Mouse (Mus musculus) T-helper 17 cell (primary cell): ENCODE results near the gene Vgll4.

Source experiments
- in situ Hi-C, 2 experiments: fragments of 300-600 bp; cut with MboI, MseI; formaldehyde crosslinking; loops; 1 replicate in 1 of 2; 2 replicates in 1 of 2; pipeline ENCODE4 v1.15.1; 2025; ENCODE audit warnings: high pct_unique_total_duplicates in 2 of 2

Gene Vgll4

DNA sequence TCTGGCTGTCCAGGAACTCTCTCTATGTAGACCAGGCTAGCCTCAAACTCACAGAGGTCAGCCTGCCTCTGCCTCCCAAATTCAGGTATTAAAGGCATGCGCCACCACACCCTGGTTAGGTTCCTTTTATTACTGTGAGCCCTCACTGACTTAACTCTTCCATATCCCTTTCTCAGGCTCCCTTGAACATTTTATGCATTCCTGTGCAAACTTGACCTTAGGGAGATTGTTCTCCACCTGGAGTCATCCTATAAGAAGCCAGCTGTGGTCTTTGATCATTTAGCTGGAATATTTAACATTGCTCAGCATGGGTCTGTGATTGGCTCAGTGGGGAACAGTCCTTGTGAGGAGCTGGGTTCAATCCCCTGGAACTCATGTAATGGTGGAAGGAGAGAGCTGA, 4.5 kb upstream of the Vgll4 start:
- in situ Hi-C loops, result loop anchor here in 1 of 2 experiments (25.0 kb wide), 1 partner anchor 887 kb away; no protein-coding TSS in a partner anchor

DNA sequence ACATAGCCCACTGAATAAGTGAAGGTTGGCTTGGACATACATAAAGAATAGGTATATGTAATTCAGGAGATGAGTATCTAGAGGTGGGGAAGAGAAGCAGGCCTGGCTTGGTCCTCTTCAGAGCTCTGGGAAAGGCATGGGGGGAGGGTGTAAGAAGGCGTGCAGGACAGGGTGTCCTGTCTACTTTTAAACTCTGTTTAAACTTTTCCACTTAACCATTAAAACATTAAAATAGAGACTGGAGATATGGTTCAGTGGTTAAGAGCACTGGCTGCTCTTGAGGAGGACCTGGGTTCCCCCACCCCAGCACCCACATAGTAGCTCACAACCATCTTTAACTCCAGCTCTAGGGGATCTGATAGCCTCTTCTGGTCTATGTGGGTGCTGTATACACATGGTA, 3.2 kb upstream of the Vgll4 start:
- in situ Hi-C loops, result loop anchor here in 1 of 2 experiments (25.0 kb wide), 1 partner anchor 886 kb away; no protein-coding TSS in a partner anchor

DNA sequence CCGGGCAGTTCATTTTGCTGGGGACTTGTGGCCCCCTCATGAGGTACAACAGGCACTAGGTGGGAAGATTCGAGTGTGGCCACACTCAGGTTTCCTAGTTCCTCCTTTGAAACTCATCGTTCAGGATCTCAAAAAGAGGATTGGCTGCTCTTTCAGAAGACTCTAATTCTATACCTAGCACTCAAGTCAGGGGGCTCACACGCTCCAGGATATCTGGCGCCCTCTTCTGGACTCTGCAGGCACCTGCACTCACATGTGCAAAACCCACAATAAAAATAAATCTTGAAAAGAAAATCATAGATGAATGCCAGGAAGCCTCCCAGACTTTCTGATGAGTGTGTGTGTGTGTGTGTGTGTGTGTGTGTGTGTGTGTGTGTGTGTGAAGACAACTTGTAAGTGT, 1.1 kb upstream of the Vgll4 start:
- in situ Hi-C loops, result loop anchor here in 1 of 2 experiments (25.0 kb wide), 1 partner anchor 884 kb away; no protein-coding TSS in a partner anchor

DNA sequence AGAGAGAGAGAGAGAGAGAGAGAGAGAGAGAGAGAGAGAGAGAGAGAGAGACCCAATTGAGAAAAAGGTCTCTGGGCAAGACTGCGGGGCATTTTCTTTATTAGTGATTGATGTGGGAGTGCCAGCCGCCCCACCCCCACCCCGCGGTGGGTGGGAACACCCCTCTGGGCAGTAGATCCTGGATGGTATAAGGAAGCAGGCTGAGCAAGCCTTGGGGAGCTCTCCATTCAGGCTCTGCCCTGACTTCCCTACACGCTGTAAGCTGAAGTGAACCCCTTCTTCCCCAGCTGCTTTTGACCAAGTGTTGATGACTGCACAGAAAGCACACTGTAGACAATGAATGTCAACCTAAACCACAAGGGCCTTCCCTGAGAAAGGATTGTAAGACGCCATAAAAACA, 592 bp upstream of the Vgll4 start:
- in situ Hi-C loops, result loop anchor here in 1 of 2 experiments (25.0 kb wide), 1 partner anchor 883 kb away; no protein-coding TSS in a partner anchor

DNA sequence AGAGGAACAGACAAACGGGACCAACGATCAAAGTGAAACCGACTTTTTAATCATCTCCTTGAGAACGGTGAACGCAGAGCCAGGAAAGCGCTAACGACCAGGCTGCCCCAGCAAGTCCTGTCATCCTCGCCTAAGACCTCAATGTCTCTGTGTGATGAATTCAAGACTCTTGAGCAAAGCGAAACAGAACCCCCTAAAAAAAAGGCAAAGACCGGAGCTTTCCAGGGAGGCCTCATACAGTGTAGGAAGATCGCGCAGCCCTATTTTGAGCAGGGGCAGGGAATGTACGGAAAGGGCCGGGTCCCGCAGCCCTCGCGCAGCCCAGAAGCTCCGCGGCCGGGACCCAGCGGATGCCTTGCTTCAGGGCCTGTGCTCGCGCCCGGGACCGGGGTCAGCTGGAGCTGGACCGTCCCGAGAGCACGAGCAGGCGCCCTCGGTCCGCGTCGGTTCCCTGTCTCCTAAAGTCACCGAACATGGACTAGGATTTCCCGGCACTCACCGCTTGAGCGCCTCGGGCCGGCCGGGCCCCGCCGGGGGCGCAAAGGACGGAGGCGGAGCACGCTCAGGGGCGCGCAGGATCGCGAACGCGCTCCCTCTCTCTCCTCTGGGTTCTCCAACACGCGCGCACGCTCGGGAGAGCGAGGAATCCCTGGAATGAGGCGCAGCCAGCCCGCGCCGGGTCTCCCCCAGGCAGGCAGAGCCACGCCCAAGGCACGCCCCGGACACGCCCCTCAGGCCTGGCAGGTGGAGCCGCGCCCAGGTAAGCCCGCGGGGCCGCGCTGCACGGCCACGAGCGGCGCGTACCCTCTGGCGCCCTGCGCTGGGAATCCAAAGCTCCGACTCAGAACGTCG, 1.2 kb downstream of the Vgll4 start:
- in situ Hi-C loops, result loop anchor here in 1 of 2 experiments (25.0 kb wide), 1 partner anchor 881 kb away; no protein-coding TSS in a partner anchor

DNA sequence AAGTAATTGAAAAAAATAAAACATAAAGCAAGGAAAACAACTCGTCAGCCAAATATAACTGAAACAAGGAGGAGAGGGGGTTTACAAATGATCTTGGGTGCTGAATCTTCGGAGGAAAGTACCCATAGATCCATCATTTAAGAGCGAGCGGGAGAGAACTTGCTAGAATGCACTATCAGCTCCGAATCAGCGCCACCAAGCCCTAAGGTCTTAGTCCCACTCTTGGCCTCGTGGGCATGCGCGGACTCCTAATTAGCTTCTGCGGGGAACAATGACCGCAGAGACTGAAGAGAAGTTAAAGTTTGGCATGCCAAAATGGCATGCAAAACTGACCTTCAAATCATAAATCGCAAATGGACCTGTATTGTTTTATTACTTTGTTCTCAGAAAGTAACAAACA, 2.2 kb downstream of the Vgll4 start:
- in situ Hi-C loops, result loop anchor here in 1 of 2 experiments (25.0 kb wide), 1 partner anchor 880 kb away; no protein-coding TSS in a partner anchor

DNA sequence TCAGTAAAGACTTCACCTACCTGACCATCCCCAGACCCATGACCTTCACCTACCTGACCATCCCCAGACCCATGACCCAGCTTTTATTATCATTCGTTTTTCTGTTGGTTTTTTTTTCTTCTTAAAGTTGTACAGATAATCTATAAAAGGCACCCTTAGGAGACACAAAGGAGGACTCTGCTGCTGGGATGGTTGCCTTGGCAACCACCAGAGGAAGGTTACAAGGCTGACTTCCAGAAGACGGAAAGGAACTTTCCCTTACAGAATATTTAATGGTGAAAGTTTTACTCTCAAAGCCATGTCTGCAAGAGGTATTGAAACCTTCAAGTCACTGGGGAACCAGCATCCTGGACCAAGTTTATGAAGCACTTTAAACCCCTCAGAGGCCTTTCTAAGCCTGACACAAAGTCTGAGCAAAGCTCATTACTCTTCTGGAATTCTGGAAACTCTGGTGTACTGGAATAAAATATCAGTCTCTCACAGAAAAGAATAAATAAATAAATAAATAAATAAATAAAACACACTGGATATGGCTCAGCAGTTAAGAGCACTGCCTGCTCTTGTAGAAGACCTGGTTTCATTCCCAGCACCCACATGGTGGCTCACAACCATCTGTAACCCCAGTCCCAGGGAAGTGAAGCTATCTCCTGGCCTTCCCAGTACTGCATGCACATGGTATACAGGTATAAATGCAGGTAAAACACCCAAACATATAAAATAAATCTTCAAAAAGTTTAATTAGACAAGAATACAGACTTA, 3.2 kb downstream of the Vgll4 start:
- in situ Hi-C loops, result loop anchor here in 1 of 2 experiments (25.0 kb wide), 1 partner anchor 879 kb away; no protein-coding TSS in a partner anchor

DNA sequence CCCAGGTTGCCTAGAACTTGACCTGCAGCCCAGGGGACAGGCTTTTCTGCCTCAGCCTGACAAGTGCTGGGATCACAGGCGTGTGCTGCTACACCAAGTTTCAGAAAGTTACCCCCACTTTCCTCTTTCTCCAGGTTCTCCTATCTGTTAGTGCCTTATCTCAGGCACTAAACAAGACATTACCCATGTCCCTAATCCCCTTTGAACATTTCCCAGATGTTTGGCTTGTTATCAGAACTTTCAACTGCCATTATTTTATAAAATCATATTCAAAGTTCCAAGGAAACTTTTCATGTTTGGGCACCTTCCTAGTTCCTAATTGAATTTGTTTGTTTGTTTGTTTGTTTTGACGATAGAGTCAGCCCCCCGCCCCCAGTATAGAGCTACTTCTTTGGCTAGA, 4.0 kb downstream of the Vgll4 start:
- in situ Hi-C loops, result loop anchor here in 1 of 2 experiments (25.0 kb wide), 1 partner anchor 879 kb away; no protein-coding TSS in a partner anchor

DNA sequence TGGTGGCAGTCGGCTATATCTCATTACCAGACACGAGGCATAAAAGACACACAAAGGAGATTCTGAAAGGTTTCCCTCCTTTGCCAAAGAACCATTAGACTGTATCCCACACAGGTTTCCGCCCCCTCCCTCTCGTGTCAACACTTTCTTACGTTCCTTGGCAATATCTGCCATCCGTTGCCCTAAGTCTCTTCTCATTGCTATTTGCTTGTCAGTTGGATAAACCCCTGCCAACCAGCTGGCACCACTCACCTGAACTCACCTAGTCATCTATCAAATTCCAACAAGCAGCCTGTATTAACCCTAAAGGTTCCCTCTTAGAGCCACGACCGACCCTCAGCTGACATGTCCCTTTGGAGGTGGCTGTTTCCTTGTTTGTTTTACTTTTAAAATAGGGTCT, 4.4 kb downstream of the Vgll4 start:
- in situ Hi-C loops, result loop anchor here in 1 of 2 experiments (25.0 kb wide), 1 partner anchor 878 kb away; no protein-coding TSS in a partner anchor

DNA sequence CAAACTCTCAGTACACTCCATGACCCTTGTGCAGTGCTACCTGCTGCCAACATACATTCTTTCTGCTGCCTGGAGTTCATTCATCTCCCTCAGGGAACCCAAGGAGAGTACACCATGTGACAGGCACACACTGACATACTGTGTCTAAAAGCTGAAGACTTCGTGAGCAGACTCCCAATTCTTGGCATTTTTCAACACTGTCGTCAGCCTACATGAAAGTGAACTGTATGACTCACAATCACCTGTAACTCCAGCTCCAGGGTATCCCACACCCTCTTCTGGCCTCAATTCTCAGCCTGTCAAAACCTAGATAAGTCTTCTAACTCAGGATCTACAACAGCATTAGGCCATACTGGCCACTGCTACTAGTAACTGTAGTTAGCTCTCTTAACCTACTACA, 5.6 kb downstream of the Vgll4 start:
- in situ Hi-C loops, result loop anchor here in 1 of 2 experiments (25.0 kb wide), 1 partner anchor 877 kb away; no protein-coding TSS in a partner anchor

DNA sequence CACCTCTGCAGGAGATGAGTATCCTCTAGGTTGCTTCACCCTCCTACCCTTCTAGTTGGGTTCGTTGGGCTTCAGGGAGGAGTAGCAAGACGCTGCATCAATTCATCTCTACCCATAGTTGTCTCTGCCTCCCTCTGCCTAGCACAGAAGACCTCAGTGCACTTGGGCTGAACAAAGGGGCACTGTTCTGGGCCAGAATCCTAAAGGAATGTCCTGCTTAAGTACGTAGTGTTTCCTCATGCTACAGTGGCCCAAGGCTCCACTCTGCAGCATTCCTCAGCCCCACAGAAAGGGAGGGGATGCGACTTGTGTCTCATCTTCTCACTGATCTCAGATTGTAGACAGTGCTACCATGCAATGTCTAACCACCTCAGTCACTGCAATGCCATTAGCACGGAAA, 6.2 kb downstream of the Vgll4 start:
- in situ Hi-C loops, result loop anchor here in 1 of 2 experiments (25.0 kb wide), 1 partner anchor 876 kb away; no protein-coding TSS in a partner anchor

DNA sequence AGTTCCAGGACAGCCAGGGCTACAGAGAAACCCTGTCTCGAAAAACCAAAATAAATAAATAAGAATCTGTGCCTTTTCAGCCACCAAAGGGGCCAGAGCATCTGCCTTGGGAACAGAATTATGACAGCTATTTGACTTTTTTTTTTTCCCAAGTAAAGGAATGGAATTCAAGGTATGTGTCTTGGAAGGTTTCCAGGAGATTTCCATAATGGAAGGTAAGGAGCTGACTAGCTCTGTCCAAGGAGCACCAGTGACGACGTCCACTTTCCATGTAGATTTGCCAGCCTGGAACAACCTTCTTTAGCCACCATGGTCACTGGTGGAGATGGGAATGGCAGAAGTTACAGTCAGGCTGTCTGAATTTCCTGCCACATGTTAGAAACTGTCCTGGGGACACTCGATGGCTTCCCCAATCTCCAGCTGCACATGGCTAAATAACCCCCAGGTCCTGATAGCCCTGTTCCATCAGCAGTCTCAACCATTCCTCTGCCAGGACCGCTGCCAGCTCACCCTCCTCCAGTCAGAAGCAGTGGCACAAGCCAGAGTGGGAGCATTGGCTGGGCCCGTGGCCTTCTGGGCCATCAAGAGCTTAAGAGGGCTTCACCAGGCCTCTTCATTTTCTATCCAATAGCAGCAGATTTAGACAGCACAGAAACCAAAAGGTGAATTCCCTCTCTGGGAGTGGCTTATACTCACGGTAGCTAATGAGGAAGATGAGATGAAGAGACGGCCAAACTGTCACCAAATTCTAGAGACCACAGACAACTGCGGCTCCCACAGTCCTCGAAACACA, 8.3 kb downstream of the Vgll4 start:
- in situ Hi-C loops, result loop anchor here in 1 of 2 experiments (25.0 kb wide), 1 partner anchor 874 kb away; no protein-coding TSS in a partner anchor

DNA sequence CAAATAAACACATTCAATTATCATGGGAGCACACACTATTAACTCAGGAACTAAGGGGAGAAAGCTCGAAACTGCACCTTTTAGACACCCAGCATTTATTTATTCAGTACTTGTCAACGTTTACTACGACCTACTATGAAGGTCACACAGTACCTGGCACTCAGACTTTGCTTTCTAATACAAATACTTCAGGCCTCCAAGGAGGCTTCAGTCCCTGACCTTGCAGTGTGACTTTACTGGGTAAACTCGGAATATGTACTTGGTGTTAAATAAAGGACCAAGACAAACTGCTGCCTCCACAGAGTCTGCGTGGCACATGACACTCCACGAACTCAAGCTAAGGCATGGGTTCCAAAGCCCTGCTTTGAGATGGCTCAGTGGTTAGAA, 10.8 kb downstream of the Vgll4 start:
- in situ Hi-C loops, result loop anchor here in 1 of 2 experiments (25.0 kb wide), 1 partner anchor 872 kb away; no protein-coding TSS in a partner anchor

DNA sequence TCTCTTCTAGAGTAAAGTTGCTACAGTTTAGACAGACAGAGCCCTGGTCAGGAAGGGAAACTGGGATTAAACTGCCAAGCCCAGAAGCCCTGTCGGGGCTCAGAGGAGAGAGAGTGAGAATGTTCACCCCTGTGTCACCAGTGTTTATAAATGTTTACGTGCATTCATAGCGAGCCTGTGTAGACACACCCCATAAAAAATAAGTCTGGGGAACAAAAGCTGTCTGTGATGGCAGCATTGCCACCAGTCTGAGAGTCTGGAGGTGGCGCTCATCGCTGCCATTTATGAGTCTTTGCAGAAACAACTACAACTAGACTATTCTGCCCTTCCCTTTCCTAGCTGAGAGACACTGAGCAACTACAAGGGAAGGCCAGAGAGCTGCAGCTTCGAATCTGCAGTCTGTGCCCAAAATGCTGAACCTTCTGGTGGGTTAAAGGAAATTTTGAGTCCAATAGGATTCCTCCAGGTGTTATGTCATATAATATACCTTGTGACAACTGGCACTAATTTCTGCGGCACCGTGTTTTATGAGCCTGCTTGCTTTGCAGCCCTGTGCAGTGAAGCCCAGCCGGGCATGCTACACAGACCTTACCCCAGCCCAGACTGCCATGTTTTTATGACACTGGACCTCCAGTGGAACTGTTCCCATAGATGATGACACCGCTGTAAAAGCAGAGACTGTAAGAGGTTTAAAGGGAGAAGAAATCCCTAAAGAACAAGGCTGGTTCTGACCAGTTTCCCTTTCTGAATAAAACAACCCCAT, 11.4 kb downstream of the Vgll4 start:
- in situ Hi-C loops, result loop anchor here in 1 of 2 experiments (25.0 kb wide), 1 partner anchor 871 kb away; no protein-coding TSS in a partner anchor

DNA sequence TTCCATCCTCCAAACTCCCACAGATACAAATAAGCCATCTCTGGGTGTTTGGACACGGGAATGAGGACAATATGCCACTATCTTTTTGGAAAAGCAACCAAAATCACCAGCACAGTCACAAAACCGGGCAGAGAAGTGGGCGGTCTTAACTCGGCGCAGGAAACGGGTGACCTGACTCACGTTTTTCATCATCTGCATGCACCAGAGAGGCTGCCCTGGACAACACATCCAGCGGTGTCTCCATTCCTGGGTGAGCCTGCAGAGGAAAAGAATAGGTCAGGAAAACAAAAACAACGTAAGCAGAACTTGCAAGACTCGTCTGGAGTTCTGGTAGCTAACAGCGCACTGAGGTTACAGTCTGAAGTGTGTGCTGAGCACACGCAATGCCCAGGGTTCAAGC, 12.0 kb downstream of the Vgll4 start:
- in situ Hi-C loops, result loop anchor here in 1 of 2 experiments (25.0 kb wide), 1 partner anchor 870 kb away; no protein-coding TSS in a partner anchor

DNA sequence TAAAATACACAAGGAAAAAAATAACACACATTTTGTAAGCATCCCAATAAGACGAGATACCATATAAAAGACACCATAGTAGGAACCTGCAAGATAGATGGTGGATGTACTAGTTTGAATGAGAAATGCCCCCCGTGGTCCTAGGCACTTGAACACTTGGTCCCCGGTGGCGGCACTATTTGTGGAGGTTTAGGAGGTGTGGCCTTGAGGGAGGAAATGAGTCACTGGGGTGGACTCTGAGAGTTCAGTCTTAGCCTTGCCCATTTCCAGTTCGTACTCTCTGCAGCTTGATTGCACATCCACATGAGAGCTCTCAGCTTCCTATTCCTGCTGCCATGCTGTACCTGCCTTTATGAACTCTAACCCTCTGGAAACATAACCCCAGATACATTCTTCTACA, 15.3 kb downstream of the Vgll4 start:
- in situ Hi-C loops, result loop anchor here in 1 of 2 experiments (25.0 kb wide), 1 partner anchor 867 kb away; no protein-coding TSS in a partner anchor

DNA sequence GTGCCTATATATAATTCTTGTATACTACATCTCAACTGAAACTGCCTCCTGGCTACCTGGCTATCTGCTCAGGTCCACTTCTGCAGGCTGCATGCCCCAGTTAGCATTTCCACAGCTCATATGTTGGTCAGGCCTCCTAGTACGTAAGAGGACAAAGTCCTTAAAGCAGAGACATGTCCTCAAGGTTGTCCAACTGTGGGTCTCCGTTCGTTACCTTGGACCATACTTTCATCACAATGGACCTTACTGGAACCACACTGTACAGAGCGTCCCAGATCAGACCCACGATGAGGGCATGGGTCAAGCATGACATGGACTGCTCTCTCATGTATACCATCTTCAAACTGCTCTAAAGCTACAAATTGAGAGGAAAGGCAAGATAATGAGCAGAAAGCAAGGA, 16.2 kb downstream of the Vgll4 start:
- in situ Hi-C loops, result loop anchor here in 1 of 2 experiments (25.0 kb wide), 1 partner anchor 866 kb away; no protein-coding TSS in a partner anchor

DNA sequence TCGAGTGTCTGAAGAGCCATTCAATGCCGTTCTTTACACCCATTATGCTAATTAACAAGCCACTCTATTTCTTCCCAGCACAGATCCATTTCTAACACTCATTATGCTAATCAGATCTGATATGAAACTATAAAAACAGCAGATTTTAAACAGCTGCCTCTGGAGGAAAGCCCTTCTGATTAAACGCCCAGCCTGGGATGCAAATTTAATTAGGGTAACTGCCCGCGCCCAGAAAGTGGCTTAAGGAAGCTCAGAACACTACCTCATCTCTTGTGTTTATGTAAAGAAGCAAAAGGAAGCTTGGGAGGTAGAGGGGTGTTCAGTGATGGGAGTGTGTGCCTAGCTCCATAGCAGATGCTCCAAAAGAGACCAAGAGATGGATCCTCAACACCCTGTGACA, 17.4 kb downstream of the Vgll4 start:
- in situ Hi-C loops, result loop anchor here in 1 of 2 experiments (25.0 kb wide), 1 partner anchor 865 kb away; no protein-coding TSS in a partner anchor
